Mouse (Mus musculus): Measurements from ENCODE around the gene Gad2. TPM values are rescaled to one million over a fixed set of nuclear protein-coding genes. Genes with fewer than 3 reads are reported as not detected.

Gad2 gene
- total RNA-seq, 2 experiments from 2014 or later: 85.7 to 85.8 TPM

GRCm38 (mm10) chr2:22634766-22635165, 12.8 kb downstream of the Gad2 start:
- no peak for DNase-seq (ENCODE audit: low spot score in 2 of 2)

DNA sequence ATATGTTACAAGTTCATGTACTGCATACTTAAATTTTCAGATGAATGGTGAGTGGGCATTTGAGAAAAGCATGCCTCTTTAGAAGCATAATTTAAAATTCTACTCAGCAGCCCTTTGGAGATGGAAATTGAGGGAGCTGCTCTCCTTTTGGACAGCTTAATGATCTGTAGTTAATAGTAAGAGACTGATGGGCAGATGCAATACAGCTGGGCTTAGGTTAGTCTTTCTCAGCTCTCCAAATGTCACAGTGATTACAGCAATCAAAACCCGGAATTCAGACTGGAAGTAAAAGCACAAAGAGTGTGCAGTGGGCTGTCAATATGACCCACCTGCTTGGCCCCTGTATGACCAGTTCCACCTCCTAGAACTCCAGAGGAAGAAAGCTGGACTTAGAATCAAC, 24.1 kb downstream of the Gad2 start:
- DNase-seq (ENCODE audit: low spot score in 2 of 2): no peak

DNA sequence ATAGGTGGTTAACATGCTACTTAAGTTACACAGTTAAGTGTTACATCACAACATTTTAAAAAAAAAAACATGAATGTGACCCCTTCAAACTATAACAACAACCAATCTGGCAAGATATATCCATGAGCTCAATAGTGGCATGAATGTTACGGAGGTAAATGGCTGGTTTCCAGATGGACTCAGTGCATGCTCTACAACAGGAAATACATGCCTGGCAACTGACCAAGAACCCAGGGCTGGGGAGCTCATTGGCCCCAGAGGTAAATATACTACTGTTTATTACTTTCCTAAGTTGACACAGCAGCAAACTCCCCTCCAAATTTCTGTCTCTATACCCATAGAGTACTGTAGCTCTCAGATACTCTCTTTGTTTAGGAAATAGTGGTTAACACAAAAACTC, 26.4 kb downstream of the Gad2 start:
- no peak for DNase-seq (ENCODE audit: low spot score in 2 of 2)

DNA sequence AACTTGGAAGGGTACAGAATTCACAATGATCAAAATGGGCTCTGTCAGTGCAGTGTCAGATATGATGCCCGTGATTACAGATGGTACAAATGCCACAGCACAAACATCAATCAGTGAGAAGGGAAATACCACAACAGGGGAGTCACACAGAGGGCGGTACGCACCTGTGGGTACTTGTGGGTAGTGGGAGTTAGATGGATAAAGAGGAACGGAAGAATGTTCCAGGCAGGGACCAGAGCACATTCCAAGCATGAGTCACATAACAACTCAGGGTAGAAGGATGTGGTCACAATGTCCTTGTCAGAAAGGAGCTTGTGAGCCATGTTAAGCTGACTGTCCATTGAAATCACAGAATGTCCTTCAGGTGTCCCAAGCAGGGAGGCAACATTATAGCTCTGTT, 29.8 kb downstream of the Gad2 start:
- no peak for DNase-seq (ENCODE audit: low spot score in 2 of 2)

- DNase-seq (ENCODE audit: low spot score in 2 of 2): no peak
These were observed 41.7 kb downstream of the Gad2 start for GRCm38 (mm10) chr2:22663731-22664130.

- DNase-seq (ENCODE audit: low spot score in 2 of 2): no peak
These were observed 48.4 kb downstream of the Gad2 start for GRCm38 (mm10) chr2:22670415-22670814.

- no peak for DNase-seq (ENCODE audit: low spot score in 2 of 2)
These were observed 49.3 kb downstream of the Gad2 start for GRCm38 (mm10) chr2:22671348-22671747.

DNA sequence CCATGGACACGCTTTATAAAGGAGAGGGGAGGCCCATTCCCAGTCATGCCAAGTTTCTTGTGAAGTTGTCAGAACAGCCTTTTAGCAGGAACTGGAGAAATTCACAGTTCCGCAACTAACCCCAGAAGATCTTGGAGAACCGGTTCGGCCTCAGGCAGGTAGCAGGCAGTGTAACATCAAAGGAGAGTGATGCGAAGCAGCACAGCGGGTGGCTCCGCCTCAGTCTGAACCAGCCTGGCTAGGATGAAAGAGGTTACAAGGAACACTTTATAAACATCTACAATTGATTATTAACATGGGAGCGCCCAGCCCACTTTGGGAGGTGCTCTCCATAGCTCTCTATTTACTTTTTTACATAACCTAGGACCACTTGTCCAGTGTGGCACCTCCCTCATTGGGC, 55.1 kb downstream of the Gad2 start:
- DNase-seq (ENCODE audit: low spot score in 2 of 2): no peak

- DNase-seq (ENCODE audit: low spot score in 2 of 2): peak in 1 of 2 experiments; percentile 2
These were observed 57.9 kb downstream of the Gad2 start for GRCm38 (mm10) chr2:22679944-22680343.

GRCm38 (mm10) chr2:22689969-22690368, 68.0 kb downstream of the Gad2 start:
- DNase-seq (ENCODE audit: low spot score in 2 of 2): no peak

DNA sequence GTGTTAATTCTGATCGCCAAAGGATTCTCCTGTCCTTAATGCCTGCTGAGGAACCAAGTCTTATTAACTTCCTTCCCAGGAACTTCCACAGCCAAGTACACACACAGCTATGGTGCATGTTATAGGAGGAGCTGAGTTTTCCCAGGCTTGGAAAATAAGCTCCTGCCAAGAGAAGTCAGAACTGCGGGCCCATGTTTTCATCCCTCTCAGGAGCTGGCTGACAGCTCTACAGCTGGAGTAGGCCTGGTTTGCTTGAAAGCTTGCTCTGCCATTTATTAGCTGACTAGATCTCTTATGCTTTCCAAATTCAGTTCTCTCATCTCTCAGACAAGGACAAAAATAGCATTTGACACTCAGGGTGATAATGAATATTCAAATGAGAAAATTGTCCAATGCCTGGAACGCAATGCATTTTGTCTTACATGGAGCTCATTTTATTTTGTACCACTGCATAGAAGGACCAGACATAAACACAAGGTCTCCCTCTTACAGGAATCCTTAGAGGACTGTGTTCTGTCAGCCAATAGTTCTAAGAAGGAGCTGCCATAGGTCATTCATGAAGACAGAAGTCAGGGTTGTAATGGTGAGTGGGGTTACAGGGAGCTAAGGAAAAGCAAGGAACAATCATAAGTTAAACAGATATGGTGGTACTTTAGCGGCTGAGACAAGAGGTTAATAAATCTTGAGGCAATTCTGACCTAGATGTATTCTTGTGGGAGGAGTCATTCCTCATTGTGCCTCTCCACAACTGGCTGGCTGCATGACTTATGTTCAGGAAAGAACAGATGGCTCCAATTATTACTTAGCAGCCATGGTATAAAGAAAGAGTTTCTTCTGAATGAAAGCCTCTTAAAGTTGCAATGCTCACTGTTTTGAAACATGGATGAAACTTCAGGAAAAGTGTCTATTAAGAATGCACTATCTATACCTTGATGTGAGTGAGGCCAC, 83.0 kb downstream of the Gad2 start:
- peak in 1 of 2 experiments; percentile 7 for DNase-seq (ENCODE audit: low spot score in 2 of 2)

GRCm38 (mm10) chr2:22706233-22706632, 84.2 kb downstream of the Gad2 start:
- no peak for DNase-seq (ENCODE audit: low spot score in 2 of 2)

- peak; percentile 72 to 92 for DNase-seq (ENCODE audit: low spot score in 2 of 2)
These were observed 99.8 kb downstream of the Gad2 start for GRCm38 (mm10) chr2:22721522-22722470.

GRCm38 (mm10) chr2:22723927-22724534, 102.0 kb downstream of the Gad2 start:
- no peak for DNase-seq (ENCODE audit: low spot score in 2 of 2)

DNA sequence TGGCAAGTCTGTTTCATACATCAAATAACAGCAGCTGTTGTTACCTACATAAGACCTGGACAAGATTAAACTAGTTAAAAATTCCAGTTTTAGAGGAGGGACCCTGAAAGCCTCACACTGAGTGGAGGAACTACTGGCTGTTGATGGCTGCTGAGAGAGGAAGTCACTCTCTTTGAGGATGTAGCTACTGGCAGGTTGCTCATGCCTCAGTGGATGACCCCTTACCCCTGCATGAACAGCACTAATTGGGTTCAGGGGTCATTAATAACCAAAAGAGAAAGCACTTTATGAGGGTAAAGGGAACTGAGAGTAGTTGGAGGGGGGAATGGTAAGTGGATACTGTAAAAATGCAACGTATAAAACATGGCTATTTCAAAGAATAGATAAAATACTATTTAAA, 105.1 kb downstream of the Gad2 start:
- DNase-seq (ENCODE audit: low spot score in 2 of 2): no peak

DNA sequence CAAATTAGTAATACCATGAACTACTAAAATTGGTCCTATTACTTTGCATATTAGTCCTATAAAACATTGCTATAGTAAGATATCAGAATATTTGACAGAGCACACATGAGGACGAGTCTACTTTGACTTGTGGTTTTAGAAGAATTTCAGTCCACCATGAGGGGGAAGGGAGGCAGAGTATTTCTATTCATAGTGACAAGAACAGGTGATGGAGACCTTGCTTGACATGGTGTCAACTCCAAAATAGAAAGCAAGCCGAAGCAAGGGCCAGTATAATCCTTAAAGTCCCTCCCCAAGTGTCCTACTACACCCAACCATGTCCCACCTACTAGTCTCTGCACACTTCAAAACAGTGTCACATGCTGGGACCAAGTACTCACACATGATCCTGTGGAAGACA, 114.1 kb downstream of the Gad2 start:
- no peak for DNase-seq (ENCODE audit: low spot score in 2 of 2)

GRCm38 (mm10) chr2:22739369-22739768, 117.4 kb downstream of the Gad2 start:
- no peak for DNase-seq (ENCODE audit: low spot score in 2 of 2)

- DNase-seq (ENCODE audit: low spot score in 2 of 2): no peak
These were observed 118.4 kb downstream of the Gad2 start for GRCm38 (mm10) chr2:22740441-22740840.

DNA sequence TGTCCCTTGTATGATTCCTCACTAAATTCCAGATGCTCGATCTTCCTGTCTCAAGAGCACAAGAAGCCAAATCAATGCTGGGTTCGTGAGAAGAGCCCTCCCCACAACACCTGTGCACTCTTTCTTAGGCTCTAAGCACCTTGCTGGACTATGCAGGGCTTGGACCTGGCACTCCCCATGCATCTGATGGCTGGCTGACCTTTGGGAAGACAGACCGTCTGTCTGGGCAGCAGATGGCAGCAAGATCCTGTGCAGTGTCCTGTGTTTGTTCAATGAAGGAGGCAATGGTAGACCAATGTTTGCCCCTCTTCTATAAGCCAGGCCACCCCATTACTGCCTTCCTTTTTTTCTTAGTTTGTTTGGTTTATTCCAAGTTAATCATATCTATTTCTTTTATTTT, 119.2 kb downstream of the Gad2 start:
- no peak for DNase-seq (ENCODE audit: low spot score in 2 of 2)
